Mouse (Mus musculus): ENCODE measurements around the gene Def6. TPM values are rescaled to one million over a fixed set of nuclear protein-coding genes. Genes with fewer than 3 reads are reported as not detected.

The Def6 gene
- polyA plus RNA-seq, 1 experiment, result 454 TPM

- no peak for TF ChIP-seq GATA1 (IDR thresholded peaks at IDR 0.05; ENCODE audit: low read length)
These were observed 12.5 kb upstream of the Def6 start for GRCm38 (mm10) chr17:28195033-28195432.

GRCm38 (mm10) chr17:28197646-28198045 lies 9.9 kb upstream of the Def6 start:
- no peak for TF ChIP-seq GATA1 (IDR thresholded peaks at IDR 0.05; ENCODE audit: low read length)

GRCm38 (mm10) chr17:28201982-28202381 lies 5.6 kb upstream of the Def6 start:
- TF ChIP-seq GATA1 (IDR thresholded peaks at IDR 0.05; ENCODE audit: low read length), result no peak

GRCm38 (mm10) chr17:28204052-28204720 lies 3.4 kb upstream of the Def6 start:
- TF ChIP-seq GATA1 (IDR thresholded peaks at IDR 0.05; ENCODE audit: low read length), result no peak

- TF ChIP-seq GATA1 (IDR thresholded peaks at IDR 0.05; ENCODE audit: low read length), result no peak
These were observed 2.1 kb upstream of the Def6 start for GRCm38 (mm10) chr17:28205443-28205842.

- TF ChIP-seq GATA1 (IDR thresholded peaks at IDR 0.05; ENCODE audit: low read length), result no peak
These were observed 486 bp upstream of the Def6 start for GRCm38 (mm10) chr17:28207092-28207491.

DNA sequence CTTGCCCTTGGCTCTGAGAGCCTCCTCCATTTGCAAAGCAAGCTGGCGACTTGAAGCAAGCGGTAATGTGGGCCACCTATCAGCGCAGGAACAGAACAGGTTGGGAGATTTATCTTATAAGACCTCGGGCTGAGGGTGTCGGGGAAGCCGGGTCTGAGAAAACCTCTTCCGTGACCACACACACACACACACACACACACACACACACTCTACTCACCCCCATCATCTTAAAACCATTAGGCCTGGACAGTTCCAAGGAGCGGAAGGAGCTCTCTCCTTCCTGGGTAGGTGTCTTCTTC lies 685 bp downstream of the Def6 start:
- TF ChIP-seq GATA1 (IDR thresholded peaks at IDR 0.05; ENCODE audit: low read length), result no peak

DNA sequence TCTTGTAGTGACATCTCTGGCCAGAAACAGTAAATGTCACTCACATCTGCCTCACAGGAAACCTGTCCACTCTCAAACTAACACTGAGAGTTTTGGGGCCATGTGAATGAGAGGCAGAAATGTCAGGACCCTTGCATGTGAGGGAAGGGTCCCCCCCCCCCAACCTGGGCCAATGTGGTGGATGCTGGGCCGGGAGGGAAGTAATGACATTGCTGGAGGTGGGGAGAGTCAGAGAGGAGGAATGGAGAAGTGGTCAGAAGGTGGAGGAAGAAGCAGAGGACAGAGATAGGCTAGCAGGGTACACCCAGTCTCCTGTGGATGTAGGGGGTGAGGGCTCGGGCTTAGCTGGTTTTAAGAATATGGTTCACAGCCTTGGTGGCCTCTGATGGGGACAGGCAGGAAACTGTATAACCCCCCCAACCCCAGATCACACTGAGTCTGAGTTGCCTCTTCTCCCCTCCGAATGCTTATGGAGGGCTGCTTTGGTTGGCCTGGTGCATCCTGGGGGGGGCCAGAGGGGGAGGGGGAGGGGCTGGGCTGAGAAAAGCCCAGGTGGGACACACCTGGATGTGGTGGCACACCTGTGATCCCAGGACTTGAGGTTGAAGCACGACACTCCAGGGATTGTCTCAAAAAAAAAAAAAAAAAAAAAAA lies 2.0 kb downstream of the Def6 start:
- no peak for TF ChIP-seq GATA1 (IDR thresholded peaks at IDR 0.05; ENCODE audit: low read length)

DNA sequence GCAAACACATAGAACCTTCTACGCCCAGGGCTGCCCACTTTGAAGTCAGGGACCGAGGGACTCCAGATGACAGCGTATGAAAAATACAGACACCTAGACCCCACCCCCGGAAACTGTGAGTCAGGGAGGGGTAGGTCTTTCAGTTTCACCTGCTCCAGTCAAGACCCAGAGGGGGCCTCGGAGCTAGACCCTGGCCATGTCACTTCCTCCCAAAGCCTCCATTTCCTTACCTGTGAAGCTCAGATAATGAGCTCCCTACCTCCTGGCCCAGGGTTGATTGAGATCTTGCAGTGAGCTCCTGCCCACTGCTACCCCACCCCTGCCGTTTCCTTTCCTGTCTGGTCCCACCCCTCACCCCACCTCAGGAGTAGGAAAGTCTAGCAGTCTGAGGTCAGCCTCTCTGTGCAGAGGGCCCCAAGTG lies 4.4 kb downstream of the Def6 start:
- no peak for TF ChIP-seq GATA1 (IDR thresholded peaks at IDR 0.05; ENCODE audit: low read length)

DNA sequence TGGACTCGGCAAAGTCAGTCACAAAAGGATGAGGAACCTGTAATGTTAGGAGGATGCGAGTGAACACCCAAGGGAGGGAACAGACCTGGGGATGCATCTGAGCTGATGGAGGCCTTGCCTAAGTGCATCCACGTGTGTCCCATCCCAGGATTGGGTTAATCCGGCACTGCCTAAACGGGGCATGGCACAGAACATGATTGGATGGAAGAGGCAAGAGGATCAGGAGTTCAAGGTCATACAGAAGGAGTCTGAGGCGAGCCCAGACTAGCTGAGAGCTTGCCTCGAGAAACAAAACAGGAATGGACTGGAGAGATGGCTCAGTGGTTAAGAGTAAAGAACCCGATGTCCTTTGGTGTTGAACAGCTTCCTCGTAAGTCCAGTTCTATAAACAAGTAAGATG lies 4.8 kb downstream of the Def6 start:
- TF ChIP-seq GATA1 (IDR thresholded peaks at IDR 0.05; ENCODE audit: low read length), result no peak

- no peak for TF ChIP-seq GATA1 (IDR thresholded peaks at IDR 0.05; ENCODE audit: low read length)
These were observed 5.7 kb downstream of the Def6 start for GRCm38 (mm10) chr17:28213236-28213635.

- TF ChIP-seq GATA1 (IDR thresholded peaks at IDR 0.05; ENCODE audit: low read length), result no peak
These were observed 9.2 kb downstream of the Def6 start for GRCm38 (mm10) chr17:28216791-28217190.

GRCm38 (mm10) chr17:28217721-28218649 lies 10.4 kb downstream of the Def6 start:
- no peak for TF ChIP-seq GATA1 (IDR thresholded peaks at IDR 0.05; ENCODE audit: low read length)

DNA sequence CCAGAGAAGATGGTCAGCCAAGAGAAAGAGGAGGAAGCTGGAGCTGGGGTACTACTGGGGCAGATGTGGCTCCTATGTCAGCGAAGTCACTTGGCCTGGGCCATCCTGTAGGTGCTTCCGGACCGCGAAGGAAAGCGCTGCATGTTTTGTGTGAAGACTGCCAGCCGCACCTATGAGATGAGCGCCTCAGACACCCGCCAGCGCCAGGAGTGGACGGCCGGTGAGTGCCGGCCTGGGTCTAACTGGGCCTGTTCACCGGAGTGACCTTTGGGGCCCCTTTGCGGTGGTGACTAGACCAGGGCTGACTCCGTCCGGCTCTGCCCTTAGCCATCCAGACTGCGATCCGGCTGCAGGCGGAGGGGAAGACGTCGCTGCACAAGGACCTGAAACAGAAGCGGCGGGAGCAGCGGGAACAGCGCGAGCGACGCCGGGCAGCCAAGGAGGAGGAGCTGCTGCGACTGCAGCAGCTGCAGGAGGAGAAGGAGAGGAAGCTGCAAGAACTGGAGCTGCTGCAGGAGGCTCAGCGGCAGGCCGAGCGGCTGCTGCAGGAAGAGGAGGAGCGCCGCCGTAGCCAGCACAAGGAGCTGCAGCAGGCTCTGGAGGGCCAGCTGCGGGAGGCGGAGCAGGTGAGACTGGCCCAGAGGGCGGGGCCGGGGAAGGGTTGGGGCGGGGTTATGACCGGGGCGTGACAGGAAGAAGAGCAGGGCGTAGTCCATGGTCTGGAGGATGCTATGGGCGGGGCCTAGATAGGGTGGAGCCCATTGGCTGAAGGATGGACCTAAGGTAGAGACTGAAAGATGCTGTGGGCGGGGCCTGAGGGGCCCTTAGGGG lies 16.2 kb downstream of the Def6 start:
- TF ChIP-seq GATA1 (IDR thresholded peaks at IDR 0.05; ENCODE audit: low read length), result no peak

DNA sequence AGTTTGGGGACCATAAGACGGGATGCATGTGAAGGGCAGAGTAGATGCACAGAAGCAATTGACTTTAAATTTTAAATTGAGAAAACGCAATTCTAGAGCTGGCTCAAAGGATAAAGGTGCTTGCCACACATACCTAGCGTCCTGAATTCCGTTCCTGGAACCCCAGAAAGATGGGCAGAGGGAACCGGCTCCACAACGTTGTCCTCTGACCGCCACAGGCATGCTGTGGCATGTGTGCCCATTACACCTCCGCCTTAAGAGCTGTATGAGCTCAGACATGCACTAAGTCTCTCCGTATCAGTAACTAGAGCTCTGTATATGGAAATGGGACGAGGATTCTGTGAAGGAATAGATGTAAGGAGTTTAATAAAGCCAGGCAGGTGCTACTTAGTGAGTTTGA lies 17.0 kb downstream of the Def6 start:
- no peak for TF ChIP-seq GATA1 (IDR thresholded peaks at IDR 0.05; ENCODE audit: low read length)

Data from G1E-ER4 (cell line).